Mouse (Mus musculus) cerebellum, adult 9-11 months (tissue): Measurements from ENCODE around the gene Csf1.
"Not testable (repeated sequence)": the region's sequence is repeated elsewhere in the genome, so short reads cannot be mapped to it uniquely, and the experiment has no call there.

ENCODE experiments used
- DNase-seq: peaks from one replicate; pipeline ENCODE4 v3.0.0; 2022

Csf1 gene

DNA sequence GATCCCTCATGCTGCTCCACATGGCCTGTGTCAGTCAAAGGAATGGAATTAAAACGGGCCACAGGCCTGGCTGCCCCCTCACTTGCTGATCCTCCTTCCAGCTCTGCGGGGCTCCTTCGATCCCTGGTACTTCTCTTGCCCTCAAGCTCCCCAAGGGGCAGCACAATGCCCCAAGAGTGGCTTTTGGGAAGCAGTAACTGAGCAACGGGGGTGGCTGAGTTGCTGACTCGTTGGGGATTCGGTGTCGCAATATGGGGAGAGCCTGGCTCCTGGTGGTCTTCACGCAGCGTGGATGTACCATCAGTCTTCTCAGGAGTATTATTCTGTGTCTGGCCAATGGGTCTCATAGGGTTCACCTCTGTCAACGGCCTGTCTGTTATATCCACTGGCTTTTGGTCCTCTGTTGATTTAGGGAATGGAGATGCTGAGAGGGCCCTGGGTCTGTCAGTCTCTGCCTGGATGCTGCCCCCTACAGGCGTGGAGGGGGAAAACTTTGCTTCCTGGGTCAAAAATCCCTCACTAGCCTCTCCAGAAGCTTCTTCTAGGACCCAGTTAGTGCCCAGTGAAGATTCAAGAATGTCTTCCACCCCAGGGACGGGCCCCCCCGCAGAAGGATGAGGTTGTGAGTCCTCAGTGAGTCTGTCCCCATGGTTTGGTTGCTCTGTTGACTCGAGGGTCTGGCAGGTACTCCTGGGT lies 11.9 kb downstream of the Csf1 start:
- peak; percentile 23 for DNase-seq

DNA sequence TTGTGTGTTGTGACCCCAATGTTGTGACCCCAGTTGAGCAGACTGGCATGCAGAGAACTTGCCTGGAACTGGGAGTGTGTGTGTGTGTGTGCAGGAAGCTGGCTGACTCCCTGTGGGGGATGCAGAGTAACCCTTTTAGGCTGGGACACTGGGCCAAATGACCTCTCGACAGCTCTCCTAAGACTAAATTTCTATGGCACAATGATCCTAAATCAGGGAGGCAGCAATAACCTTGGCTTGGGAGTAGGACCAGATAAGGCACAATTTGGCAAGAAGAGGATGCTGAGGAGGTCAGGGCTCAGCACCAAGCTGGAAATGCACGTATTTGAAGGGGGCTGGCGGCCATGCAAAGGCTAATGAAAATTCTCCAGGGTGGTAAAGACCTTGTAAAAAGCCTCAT lies 14.2 kb downstream of the Csf1 start:
- DNase-seq, result no peak

DNA sequence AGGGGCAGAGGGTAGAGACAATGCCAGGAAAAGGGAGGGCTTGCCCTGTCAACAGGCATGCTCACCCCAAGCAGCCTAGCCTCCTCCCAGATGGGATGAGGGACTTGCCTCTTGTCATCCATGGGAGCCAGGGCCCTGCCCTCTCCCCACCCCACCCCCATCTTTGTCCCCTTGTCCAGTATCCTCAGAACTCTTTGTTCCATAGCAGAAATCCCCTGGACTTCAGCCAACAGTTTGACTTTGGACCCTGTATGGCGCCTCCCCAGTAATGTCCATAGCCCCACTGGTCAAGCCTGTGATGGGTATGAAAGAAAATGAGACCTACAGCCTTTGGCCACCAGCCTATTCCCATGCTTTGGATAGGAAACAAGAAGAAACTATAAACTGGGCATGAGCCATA lies 16.6 kb downstream of the Csf1 start:
- DNase-seq, result no peak

DNA sequence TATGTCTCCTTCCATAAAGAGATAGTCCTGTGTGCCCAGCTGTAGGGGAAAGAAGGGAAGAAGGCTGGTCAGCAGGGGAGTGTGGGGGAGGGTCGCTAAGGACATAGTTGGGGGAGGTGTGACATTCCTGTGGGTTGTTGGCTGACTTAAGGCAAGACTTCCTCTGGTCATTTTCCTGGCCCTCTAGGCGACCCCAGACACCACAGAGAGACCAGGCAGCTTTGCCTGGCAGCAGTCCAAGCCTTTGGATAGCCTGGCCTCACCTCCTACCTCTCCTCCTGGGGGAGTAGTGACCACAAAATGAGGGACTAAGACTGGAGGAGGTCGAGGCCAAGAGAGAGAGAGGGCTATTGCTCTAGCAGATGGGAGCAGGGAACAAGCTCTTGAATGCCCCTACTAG lies 17.2 kb downstream of the Csf1 start:
- DNase-seq, result no peak

DNA sequence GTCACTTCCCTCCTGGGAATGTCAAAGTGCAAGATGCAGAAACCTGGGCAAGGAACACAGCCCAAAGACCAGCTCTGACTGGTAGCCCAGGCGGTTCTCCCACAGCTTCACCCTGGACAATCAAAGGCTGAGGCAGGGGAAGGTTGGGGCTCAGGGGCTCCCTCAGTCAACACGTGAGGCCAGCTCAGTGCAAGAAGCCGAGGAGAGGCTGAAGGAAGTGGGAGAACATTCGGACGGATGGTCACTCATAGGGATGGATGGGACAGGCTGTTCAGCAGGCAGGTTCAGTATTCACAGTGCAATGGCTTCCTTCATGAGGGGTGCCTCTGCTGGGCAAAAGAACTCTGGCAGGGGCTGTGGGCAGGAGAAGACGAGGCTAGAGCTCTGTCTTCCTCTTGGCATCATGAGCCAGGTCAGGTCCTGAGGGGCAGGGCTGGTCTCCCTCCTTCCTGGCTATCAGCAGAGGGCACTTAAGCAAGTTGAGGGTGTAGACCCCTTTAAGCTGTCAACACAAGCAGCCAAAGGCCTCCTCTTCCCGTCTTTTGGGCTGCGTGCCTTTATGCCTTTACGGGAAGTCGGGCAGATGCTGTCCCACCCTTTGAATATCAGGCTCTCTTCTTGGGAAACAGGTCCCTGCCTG lies 18.1 kb downstream of the Csf1 start:
- DNase-seq, result no peak

DNA sequence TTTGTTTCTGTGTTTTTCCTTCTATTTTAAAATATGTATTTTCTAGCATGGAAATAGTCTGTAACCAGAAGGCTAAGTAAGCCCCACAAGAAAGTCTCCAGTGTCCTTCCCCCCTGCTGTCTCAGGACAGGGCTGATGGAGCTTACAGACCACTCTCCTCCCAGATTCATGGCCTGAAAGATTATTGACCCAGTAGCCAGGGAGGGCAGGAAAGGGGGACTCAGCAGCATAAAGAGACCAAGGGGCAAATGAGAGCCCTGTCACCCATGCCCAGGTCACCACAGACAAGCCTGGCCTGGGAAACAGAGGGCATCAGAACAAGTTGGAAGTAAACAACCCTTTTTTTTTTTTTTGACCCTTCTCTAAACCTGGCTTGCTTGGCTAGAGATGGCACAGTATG lies 18.9 kb downstream of the Csf1 start:
- no peak for DNase-seq

DNA sequence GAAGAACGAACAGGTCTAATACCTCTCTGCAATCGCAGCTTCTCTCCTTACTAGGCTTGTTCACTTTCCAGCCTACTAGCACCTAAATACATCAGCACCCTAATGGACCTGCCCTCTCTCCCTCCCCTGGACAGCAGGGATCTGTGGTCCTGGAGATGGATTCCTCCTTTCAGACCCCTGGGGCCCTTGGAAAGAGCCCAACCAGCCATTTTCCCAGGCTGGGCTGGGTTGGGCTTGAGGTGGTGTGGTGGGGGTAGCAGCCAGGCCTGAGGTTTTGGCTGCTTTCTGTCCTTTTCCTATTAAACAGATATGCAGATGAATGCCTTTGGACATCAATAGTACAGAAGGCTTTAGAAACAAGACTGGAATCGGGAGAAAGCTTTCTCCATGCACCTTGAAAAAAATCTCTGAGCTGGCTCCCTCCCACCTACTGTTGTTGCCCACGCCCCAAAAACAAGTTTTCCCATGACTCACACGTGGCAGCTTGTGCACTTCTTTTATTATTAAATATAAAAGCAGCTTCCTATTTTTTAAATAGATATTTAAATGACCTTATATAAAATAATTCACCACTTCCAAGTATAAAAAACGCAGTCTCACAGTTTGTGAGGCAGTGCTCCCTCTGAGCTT lies 19.6 kb downstream of the Csf1 start:
- DNase-seq, result no peak

DNA sequence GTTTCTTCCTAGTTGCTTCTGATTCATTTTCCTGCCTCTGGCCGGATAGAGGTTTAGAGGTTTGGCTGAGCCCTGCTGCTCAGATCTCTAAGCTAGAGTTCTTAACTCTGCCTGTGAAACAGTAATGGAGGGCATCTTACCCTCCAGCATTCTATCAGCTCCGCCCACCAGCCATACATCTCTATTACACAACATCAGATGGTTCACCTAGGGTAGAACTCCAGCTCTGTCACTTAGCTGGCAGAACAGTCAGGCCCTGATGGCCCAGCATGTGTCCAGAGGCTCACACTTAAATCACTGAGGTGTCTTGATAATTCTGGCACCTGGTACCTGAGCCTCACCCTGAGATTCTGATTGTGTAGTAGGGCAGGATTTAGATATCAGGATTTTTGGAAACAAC lies 20.3 kb downstream of the Csf1 start:
- DNase-seq, result no peak

DNA sequence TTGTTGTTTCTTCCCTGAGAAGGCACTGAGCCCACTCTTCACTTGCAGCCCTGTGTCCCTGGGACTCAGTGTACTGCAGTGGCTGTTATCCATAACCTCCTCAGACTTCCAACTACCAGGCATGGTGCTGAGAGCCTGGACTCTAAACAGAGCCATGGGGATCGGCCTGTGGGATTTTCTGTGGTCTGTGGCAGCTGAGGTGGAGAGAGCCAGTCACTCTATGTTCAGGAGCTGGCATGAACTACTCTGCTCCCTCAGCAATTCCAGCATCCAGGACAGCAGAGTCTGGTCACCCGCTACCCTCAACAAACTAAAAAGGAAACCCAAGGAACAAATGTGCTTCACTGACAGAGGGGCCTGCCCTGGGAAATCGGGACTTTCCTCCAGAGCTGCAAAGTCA lies 20.8 kb downstream of the Csf1 start:
- no peak for DNase-seq

DNA sequence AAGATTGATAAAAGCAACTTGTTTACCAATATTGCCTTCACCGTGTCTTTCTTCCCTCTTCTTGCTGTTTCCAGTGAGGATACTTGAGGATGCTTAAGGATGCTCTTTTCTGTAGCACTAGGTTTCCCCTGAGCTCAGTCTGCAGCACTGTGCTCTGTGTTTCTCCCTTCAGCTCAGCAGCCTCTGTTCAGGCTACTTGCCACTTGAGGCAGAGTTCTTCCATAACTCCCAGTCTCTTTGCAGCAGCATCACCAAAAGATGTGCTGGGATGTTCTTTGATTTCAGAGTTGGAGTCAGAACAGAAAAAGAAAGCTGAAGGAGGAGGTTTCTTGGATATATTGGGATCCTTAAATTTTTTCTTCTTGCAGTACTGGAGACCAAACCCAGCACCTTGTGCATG lies 21.6 kb downstream of the Csf1 start:
- DNase-seq, result no peak

DNA sequence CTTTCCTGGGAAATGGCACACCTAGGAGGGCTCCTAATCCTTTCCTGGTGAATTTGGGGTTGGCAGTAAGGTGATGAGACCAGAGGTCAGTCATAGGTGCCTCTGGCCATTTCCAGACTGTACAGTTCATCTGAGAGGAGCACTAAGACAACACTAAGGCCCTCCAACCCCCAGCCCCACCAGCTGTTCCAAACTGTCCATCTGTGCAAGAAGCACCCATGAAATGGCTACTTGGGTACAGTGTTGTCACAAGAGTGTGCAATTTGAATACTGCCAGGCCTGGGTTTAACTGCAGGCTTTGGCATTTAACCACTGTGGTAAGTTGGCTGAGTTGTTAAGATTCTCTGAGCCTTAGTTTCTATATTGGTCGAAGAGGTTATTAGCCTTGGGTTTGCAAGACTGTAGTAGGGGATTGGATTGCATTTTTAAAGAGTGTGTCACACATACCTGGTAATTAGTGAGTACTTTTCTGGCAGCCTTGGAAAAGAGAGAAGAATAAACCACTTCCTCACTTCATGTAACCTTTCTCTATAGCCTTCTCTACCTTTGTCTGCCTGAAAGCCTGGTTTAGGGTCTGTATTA lies 22.6 kb downstream of the Csf1 start:
- DNase-seq, result no peak

DNA sequence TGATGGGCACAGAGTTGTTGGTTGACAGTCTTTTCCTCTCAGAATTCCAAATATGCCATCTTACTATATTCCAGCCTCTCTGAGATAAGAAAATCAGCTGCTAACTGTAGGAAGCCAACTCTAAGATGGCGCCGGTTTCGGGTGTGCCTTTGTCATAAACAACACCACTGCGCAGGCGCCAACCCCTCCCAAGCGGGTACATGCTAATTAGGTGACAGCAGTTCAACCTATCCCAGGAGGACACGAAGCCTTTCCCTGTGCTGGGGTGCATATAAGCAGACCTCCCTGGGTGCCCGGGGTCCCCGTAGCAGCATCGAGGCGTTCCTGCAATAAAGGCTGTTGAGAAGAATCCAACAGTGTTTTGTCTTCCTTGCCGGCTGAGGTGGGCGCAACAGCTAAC lies 24.6 kb downstream of the Csf1 start:
- not testable (repeated sequence) for DNase-seq

DNA sequence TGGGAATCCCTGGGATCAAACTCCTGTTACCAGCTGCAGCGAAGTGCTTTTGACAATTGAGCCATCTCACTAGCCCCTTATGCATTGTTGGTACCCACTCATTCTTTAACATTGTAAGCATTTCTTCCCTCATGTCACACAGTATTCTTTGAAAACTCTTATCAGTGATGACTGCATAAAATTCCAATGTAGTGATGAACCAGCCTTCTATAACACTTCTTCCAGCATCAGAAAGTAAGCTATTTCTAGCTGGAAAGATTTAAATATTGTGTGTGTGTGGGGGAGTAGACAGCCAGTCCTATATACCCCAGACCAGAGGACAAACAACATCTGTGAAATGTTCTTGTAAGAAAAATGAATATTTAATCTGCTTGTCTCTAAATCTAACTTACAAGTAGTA lies 26.9 kb downstream of the Csf1 start:
- DNase-seq, result no peak

DNA sequence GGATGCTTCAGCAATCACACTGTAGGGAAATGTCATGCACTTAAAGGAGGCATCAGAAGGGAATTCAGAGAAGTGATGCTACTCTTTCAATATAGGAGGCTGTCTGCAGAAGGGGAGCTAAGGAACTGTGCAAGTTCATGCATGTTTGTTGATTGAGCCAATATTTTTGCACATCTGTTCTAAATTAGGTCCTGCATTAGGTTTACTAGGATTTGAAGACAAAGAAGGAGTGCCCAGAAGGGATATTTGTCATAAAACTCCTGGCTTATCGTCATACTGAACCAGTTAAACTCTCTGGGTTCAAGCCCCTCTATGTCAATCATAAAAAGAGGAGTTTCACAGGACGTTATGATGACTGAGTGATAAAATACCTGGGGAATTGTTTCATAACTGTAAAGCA lies 30.0 kb downstream of the Csf1 start:
- DNase-seq, result no peak

DNA sequence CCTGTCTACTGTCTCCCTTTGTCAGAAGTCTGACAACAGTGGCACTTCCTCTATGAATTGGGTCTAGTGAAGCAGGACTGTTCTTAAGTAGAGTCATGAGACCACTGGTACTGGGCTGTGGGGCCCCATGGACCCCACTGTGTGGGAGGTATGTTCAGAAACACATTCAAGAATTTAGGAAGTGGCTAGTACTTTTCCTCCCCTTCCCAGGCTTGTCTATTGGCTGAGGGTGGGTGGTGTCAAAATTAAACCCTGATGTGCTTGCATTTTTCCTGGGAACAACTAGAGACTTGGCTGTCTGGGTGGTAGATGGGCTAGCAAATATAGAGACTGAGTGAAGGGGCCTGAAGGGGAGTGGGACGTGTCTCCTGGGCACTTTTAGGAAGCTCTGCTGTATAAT lies 31.8 kb downstream of the Csf1 start:
- DNase-seq, result no peak

DNA sequence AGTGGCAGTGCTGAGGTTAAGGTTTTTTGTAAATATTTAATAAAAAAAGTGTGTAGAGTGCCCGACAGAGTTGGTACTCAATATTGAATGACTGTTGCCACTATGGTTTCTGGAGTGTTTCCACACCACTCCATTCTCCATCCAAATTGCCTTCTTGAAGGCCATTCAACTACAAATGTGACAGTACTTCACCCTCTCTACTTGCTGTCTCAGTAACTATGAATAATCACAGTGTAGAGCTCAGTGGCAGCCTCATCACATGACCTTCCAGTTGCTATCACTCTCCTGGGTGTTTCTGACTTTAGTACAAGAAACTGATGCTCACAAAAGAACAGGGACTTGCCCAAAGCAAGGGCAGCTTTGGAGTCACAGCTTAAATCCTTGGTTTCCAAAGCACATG lies 44.3 kb downstream of the Csf1 start:
- DNase-seq, result no peak

DNA sequence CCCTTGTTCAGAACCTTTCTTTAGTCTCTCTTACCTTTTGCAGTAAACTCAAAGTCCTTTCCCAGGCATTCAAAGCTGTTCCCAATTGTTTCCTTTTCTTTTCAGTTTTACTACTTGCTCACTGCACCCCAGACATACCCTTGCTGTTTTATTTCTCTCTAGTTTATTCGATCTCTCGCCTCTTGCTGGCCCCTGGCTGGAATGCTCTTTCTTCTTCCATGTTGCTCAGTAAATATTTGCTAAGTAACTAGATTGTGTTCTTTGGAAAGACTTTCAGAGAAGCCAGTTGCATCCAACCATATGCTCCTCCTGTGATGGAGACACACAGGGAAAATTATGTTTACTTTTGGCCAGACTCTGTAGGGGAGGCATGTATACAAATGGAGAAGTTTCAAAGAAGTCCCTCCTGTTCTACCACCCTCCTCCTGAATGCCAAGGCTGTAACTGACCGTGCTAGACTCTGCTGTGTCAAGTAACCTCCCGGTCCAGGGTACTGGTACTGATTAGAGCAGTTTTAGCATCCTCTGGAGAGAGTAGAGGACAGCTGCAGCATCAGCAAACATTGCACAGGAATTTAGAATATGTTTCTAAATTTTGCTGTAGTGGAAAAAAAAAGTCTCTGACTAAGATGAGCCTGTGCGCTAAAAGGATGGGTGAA lies 45.9 kb downstream of the Csf1 start:
- DNase-seq, result no peak

DNA sequence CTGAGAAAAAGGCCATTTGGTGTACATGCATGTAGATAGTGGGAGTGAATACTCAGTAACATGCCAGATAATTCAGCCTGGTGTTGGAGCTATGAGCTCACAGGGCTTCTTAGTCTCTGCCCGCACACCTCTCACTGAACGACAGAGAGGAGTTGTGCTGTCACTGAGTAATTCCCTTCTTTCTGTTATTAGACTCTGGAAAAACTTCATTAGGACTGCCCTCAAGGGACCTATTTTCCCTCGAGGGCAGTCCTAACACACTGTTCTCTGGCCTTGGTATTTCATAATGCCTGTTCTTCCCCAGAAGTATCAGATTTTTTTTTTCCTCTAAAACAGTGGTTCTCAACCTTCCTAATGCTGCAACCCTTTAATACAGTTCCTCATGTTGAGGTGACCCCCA lies 48.2 kb downstream of the Csf1 start:
- no peak for DNase-seq

DNA sequence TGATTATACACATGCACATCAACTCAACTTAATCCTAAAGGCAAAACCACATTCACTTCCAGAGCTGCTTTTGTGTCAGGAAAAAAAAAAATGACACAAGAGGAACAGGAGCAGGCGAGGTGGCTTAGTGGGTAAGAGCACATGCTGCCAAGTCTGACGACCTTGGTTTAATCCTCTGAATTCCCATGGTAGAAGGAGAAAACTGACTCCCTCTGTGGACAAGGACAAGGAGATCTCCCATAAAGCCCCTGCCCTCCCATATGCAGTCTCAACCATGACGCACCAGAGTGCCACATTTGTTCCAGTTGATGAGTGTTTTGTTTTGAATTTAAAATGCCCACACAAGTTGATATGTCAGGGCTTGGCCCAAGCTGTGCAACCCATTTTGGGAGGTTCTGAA lies 51.1 kb downstream of the Csf1 start:
- DNase-seq, result no peak

DNA sequence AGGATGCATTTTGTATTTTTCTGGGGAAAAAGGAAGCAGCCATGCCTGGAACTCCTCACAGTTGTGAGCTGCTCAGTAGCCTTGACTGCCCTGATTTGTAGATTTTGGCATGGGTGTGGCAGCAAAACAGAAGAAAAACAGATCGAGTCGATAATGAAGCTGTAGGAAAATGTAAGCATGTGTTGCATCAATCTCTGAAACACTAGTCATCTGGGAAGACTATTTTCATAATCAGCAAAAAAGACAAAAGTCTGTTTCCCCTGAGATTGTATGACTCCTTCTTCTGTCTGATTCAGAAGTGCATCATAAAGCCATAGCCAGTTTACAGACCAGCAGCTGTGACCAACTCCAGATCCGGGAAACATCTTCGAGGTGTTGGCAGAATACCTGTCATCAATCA lies 53.0 kb downstream of the Csf1 start:
- no peak for DNase-seq

DNA sequence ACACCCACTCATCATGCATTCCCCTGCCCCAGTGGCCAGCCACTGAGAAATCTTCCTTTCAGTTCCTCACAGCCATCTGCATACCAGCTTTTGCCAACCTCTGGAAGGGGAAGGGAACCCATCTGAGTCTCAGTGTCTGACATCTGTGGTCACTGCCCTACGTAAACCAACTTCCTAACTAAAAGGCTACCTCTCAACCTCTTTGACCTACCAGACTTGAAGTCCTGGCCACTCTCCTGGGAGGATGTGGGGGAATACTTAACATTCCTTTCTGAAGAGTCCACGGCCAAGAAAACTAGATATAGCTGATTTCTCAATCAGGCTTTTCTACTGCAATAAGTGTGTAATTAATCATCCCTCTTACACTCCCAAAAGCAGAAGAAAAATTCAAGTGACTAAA lies 54.1 kb downstream of the Csf1 start:
- no peak for DNase-seq

DNA sequence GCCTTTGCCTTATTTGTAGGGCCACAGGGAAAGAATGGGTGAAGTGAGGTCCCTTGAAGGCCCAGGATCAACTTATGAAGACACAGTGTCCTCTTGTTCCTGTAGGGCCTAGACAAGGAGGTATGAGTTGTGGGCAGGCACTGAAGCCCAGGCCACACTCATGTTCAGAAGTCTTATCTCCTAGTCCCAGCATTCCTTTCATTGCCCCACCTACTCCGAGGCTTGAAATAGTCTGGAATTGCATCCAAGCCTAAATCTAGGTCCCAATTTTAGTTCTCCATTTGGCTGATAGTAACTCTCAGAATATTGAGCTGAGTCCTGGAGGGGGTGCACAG lies 55.9 kb downstream of the Csf1 start:
- DNase-seq, result no peak

DNA sequence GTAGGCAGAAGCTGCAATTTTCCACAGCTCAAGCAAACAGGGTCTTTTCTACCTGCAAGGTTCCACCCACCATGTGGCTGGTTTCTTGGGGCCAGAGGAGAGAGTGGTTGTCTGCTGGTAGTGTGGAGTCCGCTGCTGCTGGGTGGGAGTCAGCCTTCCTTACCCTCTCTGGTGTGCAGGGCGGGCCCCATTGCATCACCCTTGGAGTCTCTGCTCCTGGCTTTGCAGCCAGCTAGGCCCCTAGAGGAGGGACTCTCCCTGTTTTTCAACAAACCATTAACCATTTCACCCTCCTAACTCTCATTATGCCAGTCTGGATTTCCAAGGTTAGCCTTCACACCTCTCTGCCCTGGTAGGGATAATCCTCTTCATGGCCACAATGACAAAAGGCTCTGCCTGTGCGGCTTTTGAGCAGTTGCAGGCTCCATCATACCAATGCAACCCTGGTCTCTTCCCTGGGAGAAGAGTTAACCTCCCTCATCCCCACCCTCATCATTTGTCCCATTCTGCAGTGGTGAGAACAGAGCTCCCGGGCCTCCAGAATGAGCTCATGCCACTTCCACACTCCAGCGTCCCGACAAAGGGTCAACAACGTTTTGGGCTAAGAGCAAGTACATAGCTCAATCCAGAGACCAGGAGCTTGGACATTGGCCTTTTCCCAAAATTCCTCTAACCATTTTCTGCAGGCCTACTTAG lies 56.4 kb downstream of the Csf1 start:
- DNase-seq, result no peak
